Comparison of ENCODE assay signal across 8 mouse cellular contexts in genomic region chr9:66125543-66126455, GRCm38 (mm10). TPM values are rescaled to one million over a fixed set of nuclear protein-coding genes. Genes with fewer than 3 reads are reported as not detected.
DNase-seq lines count a peak whose midpoint lies in the region; ATAC-seq and TF ChIP-seq lines count a peak whose summit lies in the region.

No protein-coding gene starts in this region.

- H3K36me3 ChIP-seq in kidney, embryonic 15.5 days, result peaks cover 12% of the 10 kb centered on the region
- H3K36me3 ChIP-seq in heart, embryonic 11.5 days (ENCODE audit: control insufficient read depth, insufficient read depth, low read length), result no peaks in the 10 kb centered on the region
- H3K36me3 ChIP-seq in liver, adult 2 months (ENCODE audit: control insufficient read depth, insufficient read depth, low read length), result no peaks in the 10 kb centered on the region

- H3K27me3 ChIP-seq in kidney, embryonic 15.5 days, result no peaks in the 10 kb centered on the region
- H3K27me3 ChIP-seq in heart, embryonic 11.5 days (ENCODE audit: control insufficient read depth, insufficient read depth, low read length), result no peaks in the 10 kb centered on the region
- H3K27me3 ChIP-seq in liver, adult 2 months (ENCODE audit: control insufficient read depth, insufficient read depth, low read length), result no peaks in the 10 kb centered on the region

- no peak for TF ChIP-seq CTCF in liver, adult 2 months (IDR thresholded peaks at IDR 0.05; ENCODE audit: low read depth, low read length)

- peaks cover 36% of the 10 kb centered on the region for H3K4me1 ChIP-seq in kidney, embryonic 15.5 days
- H3K4me1 ChIP-seq in heart, embryonic 11.5 days (ENCODE audit: control insufficient read depth, insufficient read depth, low read length), result peaks cover 22% of the 10 kb centered on the region
- H3K4me1 ChIP-seq in liver, adult 2 months (ENCODE audit: control insufficient read depth, insufficient read depth, low read length), result peaks cover 5% of the 10 kb centered on the region; the same call in 1 of the 2 replicates

- peak overlapping the region; percentile 80 for H3K4me3 ChIP-seq in kidney, embryonic 15.5 days (replicated peaks)
- peak overlapping the region; percentile 62 for H3K4me3 ChIP-seq in heart, embryonic 11.5 days (ENCODE audit: low read depth, low read length)
- peak overlapping the region; percentile 85 for H3K4me3 ChIP-seq in liver, adult 2 months (ENCODE audit: insufficient read depth, low read depth, low read length)

- no peak for TF ChIP-seq POLR2A in liver, adult 2 months (IDR thresholded peaks at IDR 0.05; ENCODE audit: extremely low read depth, insufficient read depth, low read length)

- peak overlapping the region; percentile 73 for H3K4me2 ChIP-seq in kidney, embryonic 15.5 days
- H3K4me2 ChIP-seq in heart, embryonic 11.5 days, result peak overlapping the region; percentile 71

- H3K9me3 ChIP-seq in kidney, embryonic 15.5 days (replicated peaks), result no peaks in the 10 kb centered on the region
- no peaks in the 10 kb centered on the region for H3K9me3 ChIP-seq in heart, embryonic 11.5 days (replicated peaks; ENCODE audit: control insufficient read depth, low read length)

- H3K79me2 ChIP-seq in liver, adult 2 months (ENCODE audit: control insufficient read depth, insufficient read depth, low read length), result no peaks in the 10 kb centered on the region; the same call in 1 of the 2 replicates

- no peak for ATAC-seq in kidney, embryonic 15.5 days (replicated peaks; ENCODE audit: low FRiP score)
- peak; percentile 25 for ATAC-seq in activated CD4-positive, CD25-positive, alpha-beta regulatory T cell, adult 4 months
- no peak for ATAC-seq in heart, embryonic 11.5 days (replicated peaks; ENCODE audit: insufficient number of reproducible peaks, low FRiP score, low TSS enrichment)

- no peak for DNase-seq in kidney, postnatal 25 days
- DNase-seq in liver, adult 2 months (ENCODE audit: extremely low read depth, low read depth, low spot score), result peak; percentile 37
- DNase-seq in spleen, adult 12 weeks (ENCODE audit: low spot score), result peak; percentile 19
- no peak for DNase-seq in ovary, postnatal 10 days (ENCODE audit: low spot score)
- DNase-seq in urinary bladder, postnatal 25 days (ENCODE audit: low spot score), result no peak

- peak overlapping the region; percentile 94 for H3K27ac ChIP-seq in kidney, embryonic 15.5 days
- peak overlapping the region; percentile 88 for H3K27ac ChIP-seq in heart, embryonic 11.5 days (ENCODE audit: low read depth, low read length)
- peak overlapping the region; percentile 63 for H3K27ac ChIP-seq in liver, adult 2 months (replicated peaks; ENCODE audit: insufficient read depth, low read depth, low read length)

- WGBS in kidney, embryonic 15.5 days, result 53% methylated on average over 12 of the region's 12 CpGs
- WGBS in heart, embryonic 11.5 days (ENCODE audit: insufficient replicate concordance), result 39% methylated on average over 12 of the region's 12 CpGs
- 40% methylated on average over 12 of the region's 12 CpGs for WGBS in liver, adult 2 months

- H3K9ac ChIP-seq in kidney, embryonic 15.5 days, result no peak overlapping the region
- H3K9ac ChIP-seq in heart, embryonic 11.5 days (ENCODE audit: low read depth, low read length), result peak overlapping the region; percentile 67
- H3K9ac ChIP-seq in liver, adult 2 months (ENCODE audit: low read depth, low read length), result peak overlapping the region; percentile 50

RNA-seq across cellular contexts. Expression of gene Snx1, which starts 0.6 kb away (rescaled TPM):
- polyA plus RNA-seq in kidney, embryonic 15.5 days (2015; fragmentation: Nextera tagmentation; extraction: Ambion mirVana), result 137 and 142 TPM in 2 replicates
- polyA plus RNA-seq in activated CD4-positive, CD25-positive, alpha-beta regulatory T cell, adult 4 months (2017; shearing (Covaris generic)), result 10 to 100 TPM; 71.4 to 82.3 TPM
- 71.7 and 73.5 TPM in 2 replicates for polyA plus RNA-seq in heart, embryonic 11.5 days (2014; fragmentation: Nextera tagmentation; extraction: Ambion mirVana)
- total RNA-seq in liver, adult 2 months (2014; rRNA removed), result 21.3 and 22.1 TPM in 2 replicates
- polyA plus RNA-seq in liver, adult 2 months (2012; rRNA removed), result 10.8 and 11.9 TPM in 2 replicates

RNA-seq across cellular contexts. Expression of gene Ciao2a, which starts 0.6 kb away (rescaled TPM):
- 151 and 165 TPM in 2 replicates for polyA plus RNA-seq in kidney, embryonic 15.5 days (2015; fragmentation: Nextera tagmentation; extraction: Ambion mirVana)
- polyA plus RNA-seq in activated CD4-positive, CD25-positive, alpha-beta regulatory T cell, adult 4 months (2017; shearing (Covaris generic)), result 100 to 1,000 TPM; 180 to 193 TPM
- polyA plus RNA-seq in heart, embryonic 11.5 days (2014; fragmentation: Nextera tagmentation; extraction: Ambion mirVana), result 178 and 181 TPM in 2 replicates
- 47.0 and 50.5 TPM in 2 replicates for total RNA-seq in liver, adult 2 months (2014; rRNA removed)
- 13.6 and 16.4 TPM in 2 replicates for polyA plus RNA-seq in liver, adult 2 months (2012; rRNA removed)

RNA-seq across cellular contexts. Expression of gene Dapk2, which starts 32.2 kb away (rescaled TPM):
- polyA plus RNA-seq in kidney, embryonic 15.5 days (2015; fragmentation: Nextera tagmentation; extraction: Ambion mirVana), result 4.8 and 6.5 TPM in 2 replicates
- polyA plus RNA-seq in activated CD4-positive, CD25-positive, alpha-beta regulatory T cell, adult 4 months (2017; shearing (Covaris generic)), result 1 to 10 TPM in 1 of 2 experiments, under 1 TPM in 1; 0.82 to 2.6 TPM
- 9.8 and 11.2 TPM in 2 replicates for polyA plus RNA-seq in heart, embryonic 11.5 days (2014; fragmentation: Nextera tagmentation; extraction: Ambion mirVana)
- 9.6 and 11.0 TPM in 2 replicates for total RNA-seq in liver, adult 2 months (2014; rRNA removed)
- 4.3 and 6.2 TPM in 2 replicates for polyA plus RNA-seq in liver, adult 2 months (2012; rRNA removed)

RNA-seq across cellular contexts. Expression of gene Snx22, which starts 56.3 kb away (rescaled TPM):
- 1.4 and 2.3 TPM in 2 replicates for polyA plus RNA-seq in kidney, embryonic 15.5 days (2015; fragmentation: Nextera tagmentation; extraction: Ambion mirVana)
- polyA plus RNA-seq in activated CD4-positive, CD25-positive, alpha-beta regulatory T cell, adult 4 months (2017; shearing (Covaris generic)), result 1 to 10 TPM in 1 of 2 experiments, under 1 TPM in 1; 0.79 to 2.5 TPM
- polyA plus RNA-seq in heart, embryonic 11.5 days (2014; fragmentation: Nextera tagmentation; extraction: Ambion mirVana), result 2.1 and 2.9 TPM in 2 replicates
- 0.09 and 0.13 TPM in 2 replicates for total RNA-seq in liver, adult 2 months (2014; rRNA removed)
- polyA plus RNA-seq in liver, adult 2 months (2012; rRNA removed), result 0.47 and 0.53 TPM in 2 replicates

Comparison
In these comparisons a context has a peak if more than half of its experiments do, and no peak if none do; other contexts are left out.
1. DNase-seq: peak in liver, adult 2 months (single experiment) and spleen, adult 12 weeks (single experiment); none in kidney, postnatal 25 days (0 of 2), ovary, postnatal 10 days (single experiment) and urinary bladder, postnatal 25 days (single experiment).
2. Peak in every context shown above with its lines, with median percentiles within 50 percentile points of each other: H3K27ac ChIP-seq and H3K4me3 ChIP-seq.